Mouse (Mus musculus) layer of hippocampus, postnatal 36 days (tissue): Measurements from ENCODE around the gene Slc22a23. TPM values are rescaled to one million over a fixed set of nuclear protein-coding genes. Genes with fewer than 3 reads are reported as not detected.

Source experiments
- DNase-seq, 2 experiments: peaks; one replicate each; pipeline ENCODE4 v3.0.0; 2022
- total RNA-seq, 2 experiments: library from RNA; stranded (reverse); gene quantifications; 2 replicates each; pipeline ENCODE4 v1.2.3; 2021

Slc22a23 gene
- total RNA-seq, 2 experiments from 2014 or later = 36.0 to 36.5 TPM

- DNase-seq = no peak
Measured at GRCm38 (mm10) chr13:34299351-34300333, 45.3 kb downstream of the Slc22a23 start.

- DNase-seq = no peak
Measured at GRCm38 (mm10) chr13:34298674-34299073, 46.3 kb downstream of the Slc22a23 start.

- no peak for DNase-seq
Measured at GRCm38 (mm10) chr13:34298061-34298460, 46.9 kb downstream of the Slc22a23 start.

- no peak for DNase-seq
Measured at GRCm38 (mm10) chr13:34295787-34296435, 49.1 kb downstream of the Slc22a23 start.

- DNase-seq = no peak
Measured at GRCm38 (mm10) chr13:34294212-34294611, 50.8 kb downstream of the Slc22a23 start.

- DNase-seq = no peak
Measured at GRCm38 (mm10) chr13:34292042-34292441, 52.9 kb downstream of the Slc22a23 start.

- DNase-seq = no peak
Measured at GRCm38 (mm10) chr13:34290346-34290745, 54.6 kb downstream of the Slc22a23 start.

GRCm38 (mm10) chr13:34289567-34289966 is 55.4 kb downstream of the Slc22a23 start:
- DNase-seq = no peak

- DNase-seq = no peak
Measured at GRCm38 (mm10) chr13:34288129-34288528, 56.9 kb downstream of the Slc22a23 start.

- no peak for DNase-seq
Measured at GRCm38 (mm10) chr13:34287601-34288083, 57.3 kb downstream of the Slc22a23 start.

GRCm38 (mm10) chr13:34281360-34281759 is 63.6 kb downstream of the Slc22a23 start:
- DNase-seq = no peak

GRCm38 (mm10) chr13:34278759-34279270 is 66.2 kb downstream of the Slc22a23 start:
- DNase-seq = peak; percentile 16 to 33

GRCm38 (mm10) chr13:34278288-34278701 is 66.7 kb downstream of the Slc22a23 start:
- peak; percentile 47 to 58 for DNase-seq

GRCm38 (mm10) chr13:34277611-34278010 is 67.4 kb downstream of the Slc22a23 start:
- DNase-seq = no peak

- DNase-seq = no peak
Measured at GRCm38 (mm10) chr13:34277001-34277400, 68.0 kb downstream of the Slc22a23 start.

- DNase-seq = no peak
Measured at GRCm38 (mm10) chr13:34274890-34275289, 70.1 kb downstream of the Slc22a23 start.

GRCm38 (mm10) chr13:34274417-34274816 is 70.6 kb downstream of the Slc22a23 start:
- DNase-seq = no peak

- DNase-seq = no peak
Measured at GRCm38 (mm10) chr13:34272275-34273054, 72.5 kb downstream of the Slc22a23 start.

- DNase-seq = no peak
Measured at GRCm38 (mm10) chr13:34271665-34272064, 73.3 kb downstream of the Slc22a23 start.

- DNase-seq = no peak
Measured at GRCm38 (mm10) chr13:34270886-34271602, 73.9 kb downstream of the Slc22a23 start.

- DNase-seq = no peak
Measured at GRCm38 (mm10) chr13:34269376-34269991, 75.5 kb downstream of the Slc22a23 start.
